Mouse (Mus musculus): ENCODE measurements at regions not wholly inside any gene's neighbourhood (a gene's known extent, or its start where the extent isn't known, plus 50 kb on each side); places are given as distances from the start of the nearest gene placed in this dataset.

GRCm38 (mm10) chr10:111575256-111575655 lies 69.2 kb downstream of the Phlda1 start:
- TF ChIP-seq CTCF (IDR thresholded peaks at IDR 0.05; ENCODE audit: control insufficient read depth, insufficient read depth, insufficient read length) (no peak), USF1 (IDR thresholded peaks at IDR 0.05; ENCODE audit: low read depth) (no peak), MAX (IDR thresholded peaks at IDR 0.05) (no peak), MYOD1 (IDR thresholded peaks at IDR 0.05; ENCODE audit: control insufficient read depth, insufficient read length, low read depth) (no peak), MYOG (IDR thresholded peaks at IDR 0.05; ENCODE audit: control insufficient read depth, extremely low read depth, insufficient read length) (no peak), FOSL1 (IDR thresholded peaks at IDR 0.05; ENCODE audit: insufficient read depth, low read length, poor library complexity, severe bottlenecking) (no peak), CEBPB (IDR thresholded peaks at IDR 0.05; ENCODE audit: low read depth) (no peak)

Data from C2C12 (cell line).